Mouse (Mus musculus) kidney, postnatal 25 days (tissue): ENCODE data around the gene Sept5.

Experiments
- DNase-seq, 2 experiments: peaks; one replicate each; pipeline ENCODE4 v3.0.0; 2021; ENCODE audit warnings: mixed read lengths in 2 of 2

The Sept5 gene

DNA sequence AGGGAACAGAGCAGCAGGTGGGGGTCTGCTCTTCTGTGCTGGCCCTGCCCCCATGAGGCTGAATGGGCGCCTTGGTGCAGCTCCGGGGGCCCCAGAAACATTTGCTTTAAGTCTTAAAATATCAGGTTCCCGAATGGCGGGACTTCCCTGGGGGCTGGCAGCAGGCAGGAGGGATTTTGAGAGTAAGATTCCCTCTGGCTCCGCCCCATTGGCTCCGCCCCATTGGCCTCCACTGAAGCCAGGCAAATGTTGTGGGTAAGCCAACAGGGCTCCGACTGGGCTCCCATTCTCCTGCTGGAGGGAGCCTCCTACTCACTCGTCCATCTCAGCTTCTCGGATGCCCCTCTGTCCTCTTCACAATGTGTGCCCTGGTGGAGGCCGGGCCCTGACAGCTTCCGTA is 21.5 kb downstream of the Sept5 start:
- no peak for DNase-seq

- no peak for DNase-seq
Measured at GRCm38 (mm10) chr16:18605705-18606104, 24.0 kb downstream of the Sept5 start.

- DNase-seq, result peak; percentile 47 to 84
Measured at GRCm38 (mm10) chr16:18604267-18604701, 25.5 kb downstream of the Sept5 start.

DNA sequence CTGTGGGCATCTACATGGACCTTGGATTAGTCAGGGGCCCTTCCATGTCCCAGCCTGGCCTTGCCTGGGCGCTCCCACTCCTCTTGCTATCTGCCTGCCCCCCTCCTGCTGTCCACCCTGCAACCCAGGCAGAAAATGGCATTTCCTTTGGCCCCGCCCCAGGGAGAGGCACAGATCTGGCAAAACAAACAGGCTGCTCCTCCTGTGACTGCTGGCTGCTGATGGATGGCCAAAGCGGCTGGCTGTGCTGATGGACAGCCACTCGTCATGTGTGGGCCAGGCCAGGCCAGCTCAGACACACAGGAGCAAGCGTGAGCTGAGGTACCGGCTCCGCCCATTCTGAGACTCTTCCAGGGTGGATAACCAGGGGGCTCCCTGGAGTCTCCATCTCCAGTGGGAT is 28.3 kb downstream of the Sept5 start:
- no peak for DNase-seq

- no peak for DNase-seq
Measured at GRCm38 (mm10) chr16:18598006-18598405, 31.7 kb downstream of the Sept5 start.

DNA sequence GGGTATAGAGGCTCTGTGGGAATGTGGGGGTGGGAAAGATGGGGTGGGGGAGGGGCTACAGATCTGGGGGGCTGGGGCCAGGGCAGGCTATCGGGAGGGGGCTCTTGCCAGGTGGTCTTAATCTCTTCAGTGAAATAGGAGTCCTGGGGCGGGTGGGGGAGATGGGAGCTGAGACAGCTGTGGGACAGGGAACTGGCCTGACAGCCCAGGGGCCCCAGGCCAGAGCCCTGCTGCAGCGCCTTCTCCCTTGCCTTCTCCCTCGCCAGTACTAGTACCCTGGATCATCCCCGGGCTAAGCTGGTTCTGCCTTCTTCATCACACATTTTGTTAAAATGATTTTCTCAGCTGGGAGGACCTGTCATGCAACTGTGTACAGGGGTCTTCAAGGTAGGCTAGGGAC is 33.5 kb downstream of the Sept5 start:
- no peak for DNase-seq

- no peak for DNase-seq
Measured at GRCm38 (mm10) chr16:18593930-18594329, 35.8 kb downstream of the Sept5 start.

- no peak for DNase-seq
Measured at GRCm38 (mm10) chr16:18591047-18592018, 38.4 kb downstream of the Sept5 start.

DNA sequence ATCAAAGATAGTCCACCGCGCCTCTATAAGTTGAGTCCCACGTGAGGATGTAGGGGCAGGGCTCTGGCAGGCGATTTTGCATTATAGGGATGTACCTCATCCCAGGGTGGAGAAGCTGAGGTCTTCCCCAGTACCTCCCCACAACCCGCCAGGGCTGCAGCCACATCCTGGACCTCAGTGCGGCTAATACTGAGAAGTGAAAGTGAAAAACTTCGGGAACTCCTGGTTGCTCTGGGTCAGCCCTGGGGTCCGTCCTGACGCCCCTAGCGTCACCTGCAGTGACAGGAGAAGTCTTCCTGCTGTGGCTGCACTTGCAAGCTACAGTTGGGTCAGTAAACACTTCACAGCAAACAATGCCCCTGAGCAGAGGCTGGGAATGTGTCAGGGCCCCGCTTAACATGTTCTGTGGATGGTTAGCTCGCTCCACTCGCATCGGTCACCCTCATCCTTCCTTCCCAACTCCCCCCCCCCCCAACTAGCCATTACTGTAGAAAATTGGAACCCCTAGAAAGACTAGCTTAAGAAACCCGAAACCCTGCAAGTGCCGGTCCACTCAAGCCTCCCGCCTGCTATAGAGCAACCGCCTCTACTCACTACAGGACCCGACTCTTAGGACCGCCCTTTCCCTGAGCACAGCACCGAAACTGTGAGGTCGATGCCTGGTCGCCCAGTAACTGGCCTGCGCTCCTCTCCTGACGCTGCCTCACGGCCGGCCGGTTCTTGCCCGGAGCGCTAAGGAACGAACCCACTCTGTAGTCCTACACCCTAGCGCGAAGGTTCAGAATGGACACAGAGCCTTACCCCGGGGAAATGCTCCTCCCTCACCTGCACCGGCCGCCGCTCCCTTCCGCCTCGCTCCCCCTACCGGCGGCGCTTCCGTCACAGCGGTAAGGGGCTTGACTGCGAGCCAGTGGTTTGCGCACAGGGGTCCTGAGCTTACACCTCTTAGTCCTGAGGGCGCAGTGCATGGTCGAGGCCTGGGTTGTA is 39.7 kb downstream of the Sept5 start, which contains the start of gene Tbx1:
Tbx1 (minus strand) TSS at position 868 of the 987 bp plus-strand sequence.
- peak; percentile 27 to 57 for DNase-seq

DNA sequence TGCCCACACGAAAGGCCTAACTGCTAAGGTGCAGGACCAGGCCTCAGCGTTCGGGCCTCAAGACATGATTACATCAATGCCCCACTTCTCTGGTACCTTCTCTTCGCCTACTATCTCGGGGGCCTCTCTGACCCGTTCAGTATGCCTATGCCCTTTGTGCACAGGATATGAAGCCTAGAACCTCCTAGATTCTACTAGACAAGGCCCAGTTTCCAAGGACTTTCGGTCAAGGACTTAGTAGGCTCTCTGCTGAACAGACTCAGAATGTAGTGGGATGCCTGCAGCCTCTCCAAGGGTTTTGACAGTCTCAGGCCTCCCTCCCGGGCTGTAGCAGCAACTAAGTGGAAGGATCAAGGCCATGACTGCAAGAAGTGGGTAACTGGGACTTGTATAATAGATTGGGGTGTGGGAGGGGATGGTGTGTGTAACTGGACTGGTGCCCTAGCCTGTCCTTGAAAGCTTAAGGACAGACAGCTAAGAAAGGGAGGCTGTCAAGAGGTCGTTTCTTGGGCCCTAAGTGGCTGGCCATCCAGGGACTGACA is 40.6 kb downstream of the Sept5 start:
- no peak for DNase-seq

- DNase-seq, result no peak
Measured at GRCm38 (mm10) chr16:18588738-18589055, 41.1 kb downstream of the Sept5 start.

DNA sequence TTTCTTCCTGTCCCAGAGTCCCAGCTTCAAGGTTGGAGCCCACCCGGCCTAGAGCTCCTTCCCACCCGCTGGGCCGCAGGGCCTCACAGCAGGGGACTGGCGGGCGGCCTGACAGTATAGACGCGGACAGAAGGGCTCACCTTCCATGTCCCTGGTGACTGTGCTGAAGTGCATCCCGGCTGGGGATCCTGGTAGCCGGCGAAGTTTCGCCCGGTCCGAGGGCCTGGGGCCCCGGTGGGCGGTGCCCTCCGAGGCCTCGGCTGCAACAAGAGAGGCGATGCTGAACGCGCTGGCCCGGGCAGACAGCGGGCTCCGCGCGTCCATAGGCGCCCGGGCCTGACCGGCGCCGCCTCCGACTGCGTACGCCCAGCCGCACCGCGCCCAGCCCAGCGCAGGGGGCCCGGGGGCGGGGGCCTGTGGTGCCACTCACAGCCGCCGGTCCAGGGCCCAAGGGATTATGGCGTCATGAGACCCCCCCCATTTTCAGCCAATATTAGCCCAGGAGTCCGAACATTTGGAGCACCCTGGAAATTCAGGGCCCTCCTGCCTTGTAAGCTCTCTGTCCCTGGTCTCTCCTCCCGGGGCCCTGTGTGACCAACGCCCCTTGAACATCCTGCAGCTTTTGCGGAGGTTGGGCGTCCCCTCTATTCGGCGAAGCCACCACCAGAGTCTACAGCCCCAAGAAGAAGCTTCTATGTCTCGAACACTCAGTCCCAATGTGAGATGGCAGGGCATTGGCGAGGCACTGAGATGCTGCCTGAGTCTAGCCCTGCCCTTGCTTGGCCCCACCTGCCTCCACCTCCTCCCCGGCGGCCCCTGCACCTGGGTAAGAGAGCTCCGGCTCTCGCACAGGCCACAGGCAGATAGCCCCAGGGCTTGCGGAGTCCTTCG is 41.7 kb downstream of the Sept5 start:
- no peak for DNase-seq

GRCm38 (mm10) chr16:18586906-18587546 is 42.7 kb downstream of the Sept5 start:
- no peak for DNase-seq

DNA sequence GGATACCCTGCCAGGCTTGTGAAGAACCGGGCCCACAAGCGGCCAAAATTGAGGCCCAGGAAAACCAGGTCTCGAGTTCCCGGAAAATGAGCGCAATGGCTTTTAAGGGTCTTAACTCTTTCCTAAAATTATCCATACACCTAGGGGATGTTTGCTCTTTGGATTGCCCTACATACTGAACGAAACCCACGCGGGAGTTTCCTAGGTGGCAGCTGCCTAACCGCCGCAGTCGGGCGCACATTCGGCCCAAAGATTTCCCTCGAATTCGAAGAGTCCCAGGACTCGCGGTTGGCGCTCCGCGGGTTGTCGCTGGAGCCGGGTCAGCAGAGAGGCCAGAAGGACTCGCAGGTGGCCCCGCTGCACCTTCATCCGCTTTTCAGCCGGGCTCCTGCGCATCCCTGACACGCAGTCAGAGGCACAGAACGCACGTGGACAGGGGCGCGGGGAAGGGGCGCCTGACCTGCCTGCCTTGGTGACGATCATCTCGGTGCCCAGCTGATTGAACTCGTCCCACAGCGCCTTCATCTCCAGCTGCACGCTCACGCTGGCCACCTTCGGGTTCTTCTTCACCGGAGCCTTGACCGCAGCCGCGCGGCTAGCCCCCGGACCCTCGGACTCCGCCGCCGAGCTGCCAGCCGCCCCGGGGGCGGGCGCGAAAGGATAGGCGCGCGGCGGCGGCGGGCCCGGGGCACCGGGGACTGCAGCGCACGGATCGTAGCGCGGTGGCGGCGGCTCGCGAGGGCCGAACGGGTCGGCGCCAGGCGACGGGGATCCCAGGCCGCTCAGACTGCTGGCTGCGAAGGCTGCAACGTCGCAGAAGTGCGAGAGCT is 43.5 kb downstream of the Sept5 start:
- no peak for DNase-seq

DNA sequence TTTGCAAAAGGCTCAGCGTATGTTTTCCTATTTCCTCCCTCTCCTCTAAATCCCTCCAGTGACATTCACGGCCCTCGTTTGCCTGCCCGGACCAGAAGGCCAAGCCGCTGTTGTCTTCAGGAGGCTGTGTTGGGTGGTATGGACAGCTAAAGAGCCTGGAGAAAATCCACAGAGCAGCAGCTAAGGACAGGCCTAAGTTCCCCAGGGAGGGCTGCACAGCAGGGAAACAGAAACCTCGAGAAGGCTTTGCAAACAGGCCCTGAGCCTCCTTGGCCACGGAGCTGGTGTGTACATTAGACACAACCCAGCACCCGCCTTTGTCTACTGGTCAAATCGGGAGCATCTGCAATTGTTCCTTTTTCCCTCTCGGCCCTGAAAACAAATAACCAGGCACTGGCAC is 44.1 kb downstream of the Sept5 start:
- no peak for DNase-seq

DNA sequence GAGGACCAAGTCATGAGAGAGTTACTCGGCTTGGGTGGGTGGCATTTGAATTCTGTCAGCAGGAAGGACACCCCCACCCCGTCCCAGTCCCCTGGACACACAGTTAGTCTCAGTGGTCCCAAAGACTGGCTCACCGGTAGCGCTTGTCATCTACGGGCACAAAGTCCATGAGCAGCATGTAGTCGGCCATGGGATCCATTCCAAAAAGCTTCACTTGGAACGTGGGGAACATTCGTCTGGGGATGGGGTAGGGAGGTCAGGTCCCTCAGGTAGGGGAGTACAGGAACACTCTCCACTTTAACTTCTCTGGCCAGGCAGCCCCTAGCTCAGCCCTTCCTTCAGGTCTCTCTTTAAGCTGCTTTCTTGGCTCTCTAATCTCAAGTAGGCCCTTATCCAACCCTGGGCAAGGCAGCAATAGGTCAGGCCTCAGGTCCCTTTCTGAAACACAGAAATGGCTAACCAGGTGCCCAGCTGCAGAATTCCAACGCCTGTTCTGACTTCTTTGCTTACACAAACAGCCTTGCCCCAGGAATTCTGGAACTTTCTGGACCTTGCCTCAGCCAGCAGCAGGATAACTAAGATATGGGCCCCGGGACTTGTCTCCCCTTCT is 44.7 kb downstream of the Sept5 start:
- no peak for DNase-seq

- no peak for DNase-seq
Measured at GRCm38 (mm10) chr16:18583673-18584357, 45.9 kb downstream of the Sept5 start.

DNA sequence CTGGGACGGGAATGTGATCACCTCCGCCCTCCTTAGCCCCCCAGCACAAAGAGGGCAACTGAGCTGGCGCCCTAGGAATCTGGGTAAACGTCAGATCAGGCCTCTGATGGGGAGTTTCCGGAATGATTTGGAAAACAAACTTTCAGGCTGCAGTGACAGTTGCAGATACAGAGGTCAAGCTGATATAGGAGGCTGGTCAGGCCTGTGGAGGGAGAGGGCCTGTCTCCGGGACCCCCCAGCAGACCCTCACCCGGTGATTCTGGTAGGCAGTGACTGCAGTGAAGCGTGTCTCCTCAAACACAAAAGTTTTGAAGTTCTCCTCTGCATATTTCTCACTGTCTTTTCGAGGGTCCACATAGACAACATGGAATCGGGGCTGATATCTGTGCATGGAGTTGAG is 46.6 kb downstream of the Sept5 start:
- DNase-seq, result no peak

GRCm38 (mm10) chr16:18582426-18583148 is 47.2 kb downstream of the Sept5 start:
- no peak for DNase-seq
